Mouse (Mus musculus): ENCODE measurements around the gene Maml3.

DNA sequence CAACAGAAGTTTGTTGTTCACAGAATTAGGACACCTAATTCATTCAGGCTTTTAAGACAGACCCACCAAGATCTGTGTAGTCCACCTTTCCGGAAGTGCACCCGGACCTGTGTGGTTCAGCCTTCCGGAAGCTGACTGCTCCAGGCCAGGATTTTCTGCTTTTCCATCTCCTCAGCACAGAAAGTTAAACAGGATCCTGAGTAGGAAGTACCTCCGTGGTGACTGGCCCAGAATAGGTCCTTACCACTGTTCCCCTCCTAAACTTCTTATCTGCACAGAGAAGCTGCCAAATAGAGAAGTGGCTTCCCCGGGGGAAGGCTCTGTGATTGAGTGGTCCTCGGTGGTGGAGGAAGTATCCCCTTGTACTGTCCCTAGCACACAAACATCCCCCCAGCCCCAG lies 442.3 kb downstream of the Maml3 start:
- no peak for TF ChIP-seq POLR2A (IDR thresholded peaks at IDR 0.05; ENCODE audit: insufficient read length, low read depth)
- TF ChIP-seq USF1 (IDR thresholded peaks at IDR 0.05; ENCODE audit: low read depth): no peak
- TF ChIP-seq POLR2AphosphoS2 (IDR thresholded peaks at IDR 0.05; ENCODE audit: insufficient read length, low read depth): no peak
- no peak for TF ChIP-seq MAX (IDR thresholded peaks at IDR 0.05; ENCODE audit: low read depth)
- no peak for TF ChIP-seq MYOG (IDR thresholded peaks at IDR 0.05; ENCODE audit: control insufficient read depth in 1 of 3, insufficient read depth in 1 of 3, insufficient read length in 2 of 3, low read depth in 2 of 3)
- no peak for TF ChIP-seq E2F4 (IDR thresholded peaks at IDR 0.05; ENCODE audit: insufficient read depth)

Measured in myocyte (in vitro differentiated cells).